Mouse (Mus musculus) stomach, embryonic 16.5 days (tissue): ENCODE measurements at regions not wholly inside any gene's neighbourhood (a gene's known extent, or its start where the extent isn't known, plus 50 kb on each side); places are given as distances from the start of the nearest gene placed in this dataset.

Experiments used
- ATAC-seq: fragments of 200-750 bp; cut with Nextera tagmentation; 2 replicates; pipeline ENCODE4 v1.8.0; 2017; ENCODE audit warnings: moderate number of reproducible peaks, moderate TSS enrichment; ENCODE audit not compliant: insufficient read depth, low FRiP score
- H3K27ac ChIP-seq: fragments of 300-500 bp; sonication (generic); 2 replicates; pipeline ENCODE4 v1.5.1; 2014; ENCODE audit warnings: low read length
- H3K27me3 ChIP-seq: fragments of 300-500 bp; sonication (generic); 2 replicates; pipeline ENCODE4 v1.6.1; 2014; ENCODE audit warnings: low read length, control low read depth, mixed read lengths; ENCODE audit not compliant: control insufficient read depth, insufficient read depth
- H3K36me3 ChIP-seq: fragments of 300-500 bp; sonication (generic); 2 replicates; pipeline ENCODE4 v1.6.1; 2014; ENCODE audit warnings: low read length; ENCODE audit not compliant: control insufficient read depth, insufficient read depth
- H3K4me1 ChIP-seq: fragments of 300-500 bp; sonication (generic); 2 replicates; pipeline ENCODE4 v1.6.1; 2014; ENCODE audit warnings: low read length, control low read depth, mixed read lengths; ENCODE audit not compliant: control insufficient read depth, insufficient read depth
- H3K4me2 ChIP-seq: fragments of 300-500 bp; sonication (generic); 2 replicates; pipeline ENCODE4 v1.6.1; 2014; ENCODE audit warnings: low read depth, low read length, mixed read lengths
- H3K4me3 ChIP-seq: fragments of 300-500 bp; sonication (generic); replicated peaks from 2 replicates; pipeline ENCODE4 v1.5.1; 2014; ENCODE audit warnings: mild to moderate bottlenecking, low read length
- H3K9ac ChIP-seq: fragments of 300-500 bp; sonication (generic); 2 replicates; pipeline ENCODE4 v1.6.1; 2014; ENCODE audit warnings: low read length
- H3K9me3 ChIP-seq: fragments of 300-500 bp; sonication (generic); replicated peaks from 2 replicates; pipeline ENCODE4 v1.6.1; 2016; ENCODE audit warnings: low read length, control low read depth; ENCODE audit not compliant: control insufficient read depth
- WGBS: fragments of 180-500 bp; shearing (Covaris S2); extraction: QIAGEN DNeasy Blood & Tissue Kit; methylation state at CpG from one replicate; pipeline ENCODE4 v1.1.7; 2014; 5-methylcytosine and 5-hydroxymethylcytosine counted together

DNA sequence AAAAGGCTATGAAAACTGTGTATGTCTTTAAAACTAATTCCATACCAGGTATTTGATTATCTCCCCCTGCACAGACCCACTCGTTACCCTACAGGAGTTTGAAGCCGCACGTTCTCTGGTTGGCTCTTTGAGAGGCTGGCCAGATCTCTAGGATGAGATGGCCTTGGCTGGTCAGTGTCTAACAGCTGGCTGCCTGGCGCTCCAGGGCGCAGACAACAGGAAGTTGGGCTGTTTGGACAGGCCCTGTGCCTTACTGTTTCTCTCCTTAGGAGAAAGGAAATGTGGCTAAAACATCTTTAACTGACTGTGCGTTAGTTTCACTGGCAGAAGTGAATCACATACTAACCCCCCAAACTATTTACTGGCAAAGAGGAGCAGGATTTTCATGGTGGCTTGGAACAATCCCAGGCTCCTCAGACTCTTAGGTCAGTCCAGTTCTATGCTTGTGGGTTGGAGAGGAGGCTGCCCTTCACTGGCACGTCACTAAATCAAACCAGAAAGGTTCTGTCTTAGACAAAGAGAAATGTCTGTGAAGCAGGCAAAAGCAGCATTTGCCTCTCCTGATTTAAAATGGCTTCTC lies 258.7 kb upstream of the Hnrnpa3 start:
- 69% methylated on average over 7 of the region's 7 CpGs for WGBS
- ATAC-seq = no peak
- no peaks in the 10 kb centered on the region for H3K36me3 ChIP-seq
- H3K9ac ChIP-seq = no peak overlapping the region
- H3K4me3 ChIP-seq = no peak overlapping the region
- H3K27me3 ChIP-seq = no peaks in the 10 kb centered on the region
- H3K4me1 ChIP-seq = no peaks in the 10 kb centered on the region
- H3K4me2 ChIP-seq = no peak overlapping the region
- no peak overlapping the region for H3K27ac ChIP-seq
- no peaks in the 10 kb centered on the region for H3K9me3 ChIP-seq

DNA sequence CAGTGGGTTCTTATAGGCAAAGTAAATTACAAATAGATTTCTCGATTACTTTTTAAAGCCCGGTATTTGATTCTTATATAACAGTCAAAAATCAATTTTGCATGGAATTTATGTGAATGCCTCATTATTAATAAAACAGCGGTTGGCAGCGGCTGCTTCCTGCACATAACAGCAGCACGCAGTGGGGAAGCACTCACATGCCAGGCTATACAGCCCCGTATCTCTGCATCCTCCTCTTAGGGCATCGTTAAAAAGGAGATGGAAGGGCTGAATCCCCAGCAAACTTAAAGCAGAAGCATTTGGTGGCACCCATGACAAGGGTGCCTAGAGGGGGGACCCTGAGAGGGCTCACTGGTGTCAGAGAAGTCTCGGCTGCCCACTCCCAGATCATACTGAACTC lies 255.3 kb upstream of the Hnrnpa3 start:
- Histone ChIP-seq H3K4me1 (no peaks in the 10 kb centered on the region), H3K9ac (no peak overlapping the region), H3K36me3 (no peaks in the 10 kb centered on the region), H3K27ac (no peak overlapping the region), H3K9me3 (no peaks in the 10 kb centered on the region), H3K4me3 (no peak overlapping the region), H3K4me2 (no peak overlapping the region), H3K27me3 (no peaks in the 10 kb centered on the region)
- WGBS = 82% methylated on average over 8 of the region's 8 CpGs
- no peak for ATAC-seq

DNA sequence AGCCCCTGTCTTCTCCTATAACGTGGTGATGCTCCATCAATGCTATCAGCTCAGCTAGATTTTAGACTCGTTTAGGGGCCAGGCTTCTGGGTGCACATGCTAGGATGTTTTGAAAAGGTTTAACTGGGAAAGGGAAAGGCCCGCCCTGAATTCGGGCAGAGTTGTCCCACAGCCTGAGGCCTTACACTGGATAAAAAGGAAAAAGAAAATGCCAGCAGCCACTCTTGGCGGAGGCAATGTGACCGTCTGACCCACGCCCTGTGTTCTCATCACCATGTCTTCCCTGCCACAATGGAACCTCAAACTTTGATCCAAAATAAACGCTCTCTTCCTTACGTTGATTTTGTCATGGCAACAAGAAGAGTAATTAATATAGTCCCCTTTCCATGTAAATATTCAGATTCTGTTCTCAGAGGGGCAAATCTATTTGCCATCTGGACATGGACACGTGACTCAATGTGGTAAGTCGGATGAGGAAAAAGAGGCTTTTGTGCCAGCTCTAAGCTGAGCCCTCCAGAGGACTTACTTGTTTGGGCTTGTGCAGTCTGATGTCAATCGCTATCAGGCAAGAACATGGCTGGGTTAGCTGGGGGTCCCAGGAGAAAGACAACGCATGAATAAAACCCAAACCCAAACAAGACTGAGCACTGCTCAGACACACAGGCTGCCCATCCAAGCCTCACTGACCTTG lies 253.4 kb upstream of the Hnrnpa3 start:
- ATAC-seq = no peak
- Histone ChIP-seq H3K4me2 (no peak overlapping the region), H3K4me3 (no peak overlapping the region), H3K36me3 (no peaks in the 10 kb centered on the region), H3K9me3 (no peaks in the 10 kb centered on the region), H3K27me3 (no peaks in the 10 kb centered on the region), H3K4me1 (no peaks in the 10 kb centered on the region), H3K27ac (no peak overlapping the region), H3K9ac (no peak overlapping the region)
- 71% methylated on average over 13 of the region's 13 CpGs for WGBS

- Histone ChIP-seq H3K4me2 (no peak overlapping the region), H3K4me1 (no peaks in the 10 kb centered on the region), H3K9ac (no peak overlapping the region), H3K36me3 (no peaks in the 10 kb centered on the region), H3K27me3 (no peaks in the 10 kb centered on the region), H3K4me3 (no peak overlapping the region), H3K9me3 (no peaks in the 10 kb centered on the region), H3K27ac (no peak overlapping the region)
- WGBS = 70% methylated on average over 6 of the region's 6 CpGs
- no peak for ATAC-seq
Observed at GRCm38 (mm10) chr2:75406721-75407455, 252.2 kb upstream of the Hnrnpa3 start.

- WGBS = 69% methylated on average over 4 of the region's 4 CpGs
- Histone ChIP-seq H3K9me3 (no peaks in the 10 kb centered on the region), H3K36me3 (no peaks in the 10 kb centered on the region), H3K4me3 (no peak overlapping the region), H3K4me1 (no peaks in the 10 kb centered on the region), H3K9ac (no peak overlapping the region), H3K27me3 (no peaks in the 10 kb centered on the region), H3K4me2 (no peak overlapping the region), H3K27ac (no peak overlapping the region)
- no peak for ATAC-seq
Observed at GRCm38 (mm10) chr2:75407560-75407959, 251.5 kb upstream of the Hnrnpa3 start.

DNA sequence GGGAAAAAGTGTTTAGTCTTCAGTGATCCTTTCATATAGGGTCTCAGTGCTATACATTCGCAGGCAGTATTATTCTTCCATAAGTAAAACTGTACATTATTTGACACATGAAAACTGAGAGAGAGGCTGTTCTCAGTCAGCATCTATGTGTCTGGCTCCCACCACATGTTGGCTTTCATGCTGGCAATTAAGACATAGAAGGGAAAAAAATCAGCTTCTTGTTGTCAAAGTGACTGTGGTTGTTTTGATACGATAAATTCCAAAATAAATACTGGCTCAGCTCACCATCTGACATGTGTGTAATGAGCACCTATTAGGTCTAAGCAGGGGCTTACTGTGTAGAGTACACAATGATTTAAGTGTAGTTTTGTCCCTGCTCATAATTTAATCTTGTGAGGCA lies 251.0 kb upstream of the Hnrnpa3 start:
- no peaks in the 10 kb centered on the region for H3K9me3 ChIP-seq
- no peak overlapping the region for H3K4me2 ChIP-seq
- no peaks in the 10 kb centered on the region for H3K4me1 ChIP-seq
- H3K27me3 ChIP-seq = no peaks in the 10 kb centered on the region
- no peaks in the 10 kb centered on the region for H3K36me3 ChIP-seq
- no peak overlapping the region for H3K9ac ChIP-seq
- H3K27ac ChIP-seq = no peak overlapping the region
- 83% methylated on average over 2 of the region's 2 CpGs for WGBS
- H3K4me3 ChIP-seq = no peak overlapping the region
- no peak for ATAC-seq

GRCm38 (mm10) chr2:75409806-75410205 lies 249.3 kb upstream of the Hnrnpa3 start:
- H3K4me3 ChIP-seq = no peak overlapping the region
- no peaks in the 10 kb centered on the region for H3K4me1 ChIP-seq
- no peaks in the 10 kb centered on the region for H3K27me3 ChIP-seq
- no peak for ATAC-seq
- H3K36me3 ChIP-seq = no peaks in the 10 kb centered on the region
- H3K9ac ChIP-seq = no peak overlapping the region
- no peaks in the 10 kb centered on the region for H3K9me3 ChIP-seq
- no peak overlapping the region for H3K27ac ChIP-seq
- no peak overlapping the region for H3K4me2 ChIP-seq
- 82% methylated on average over 7 of the region's 7 CpGs for WGBS

DNA sequence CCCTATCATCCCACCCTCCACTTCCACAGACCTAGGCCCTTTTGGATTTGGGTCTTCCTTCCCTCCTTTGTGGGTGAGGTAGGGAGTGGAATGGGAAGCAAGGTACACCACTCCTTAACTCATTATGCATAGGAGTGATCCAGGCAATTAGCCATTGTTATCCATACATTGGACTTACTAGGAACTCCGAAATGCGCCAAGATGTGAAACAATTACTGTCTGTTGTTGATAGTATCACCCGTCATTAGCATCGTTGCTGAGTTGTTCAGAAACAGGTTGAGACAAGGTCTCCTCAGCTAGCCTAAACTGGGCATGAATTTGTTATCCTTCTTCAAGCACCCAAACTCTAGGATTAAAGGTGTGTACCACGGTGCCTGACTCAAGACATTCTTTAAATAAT lies 246.3 kb upstream of the Hnrnpa3 start:
- Histone ChIP-seq H3K4me3 (no peak overlapping the region), H3K36me3 (no peaks in the 10 kb centered on the region), H3K4me1 (no peaks in the 10 kb centered on the region), H3K27ac (no peak overlapping the region), H3K27me3 (no peaks in the 10 kb centered on the region), H3K4me2 (no peak overlapping the region), H3K9ac (no peak overlapping the region), H3K9me3 (no peaks in the 10 kb centered on the region)
- WGBS = 92% methylated on average over 5 of the region's 5 CpGs
- ATAC-seq = no peak

GRCm38 (mm10) chr2:75418689-75419088 lies 240.4 kb upstream of the Hnrnpa3 start:
- Histone ChIP-seq H3K9me3 (no peaks in the 10 kb centered on the region), H3K27ac (no peak overlapping the region), H3K4me3 (no peak overlapping the region), H3K4me1 (no peaks in the 10 kb centered on the region), H3K4me2 (no peak overlapping the region), H3K27me3 (no peaks in the 10 kb centered on the region), H3K36me3 (no peaks in the 10 kb centered on the region), H3K9ac (no peak overlapping the region)
- 83% methylated on average over 2 of the region's 2 CpGs for WGBS
- no peak for ATAC-seq
